Mouse (Mus musculus) E14TG2a.4 (cell line): ENCODE measurements around the gene Vmn1r212.
"Not testable (repeated sequence)": the region's sequence is repeated elsewhere in the genome, so short reads cannot be mapped to it uniquely, and the experiment has no call there.

Experiments used
- H3K27me3 ChIP-seq: 2 replicates; pipeline ENCODE4 v1.6.1; 2014; ENCODE audit warnings: low read length, control low read depth; ENCODE audit not compliant: insufficient read depth
- H3K36me3 ChIP-seq: 2 replicates; pipeline ENCODE4 v1.6.1; 2014; ENCODE audit warnings: low read length, control low read depth; ENCODE audit not compliant: insufficient read depth
- H3K4me1 ChIP-seq: replicated peaks from 2 replicates; pipeline ENCODE4 v1.6.1; 2014; ENCODE audit warnings: low read depth, low read length, control low read depth
- H3K4me3 ChIP-seq: replicated peaks from 2 replicates; pipeline ENCODE4 v1.5.1; 2014; ENCODE audit warnings: mild to moderate bottlenecking, low read length
- H3K9me3 ChIP-seq: 2 replicates; pipeline ENCODE4 v1.6.1; 2014; ENCODE audit warnings: low read length, control low read depth
- CTCF ChIP-seq: conservative IDR thresholded peaks from 2 replicates; pipeline ENCODE4 v1.5.1; 2014; ENCODE audit warnings: low read length
- NANOG ChIP-seq: IDR thresholded peaks from 2 replicates; pipeline ENCODE4 v1.6.1; 2014; ENCODE audit warnings: borderline replicate concordance, low read length, mixed read lengths
- POU5F1 ChIP-seq: IDR thresholded peaks from 2 replicates; pipeline ENCODE4 v1.6.1; 2014; ENCODE audit warnings: low read length, borderline replicate concordance

Gene Vmn1r212

GRCm38 (mm10) chr13:22884105-22884504 lies at the start of gene Vmn1r212:
Gene Vmn1r212 (minus strand): TSS chr13:22884205.
- no peak within 1 kb of the TSS for H3K4me3 ChIP-seq
- no peaks in the 10 kb centered on the region for H3K27me3 ChIP-seq
- TF ChIP-seq POU5F1 (no peak), NANOG (no peak), CTCF (no peak)
- H3K36me3 ChIP-seq: no peaks in the 10 kb centered on the region
- H3K4me1 ChIP-seq: peaks cover 4% of the 10 kb centered on the region; the same call in 1 of the 2 replicates
- H3K9me3 ChIP-seq: no peaks in the 10 kb centered on the region

DNA sequence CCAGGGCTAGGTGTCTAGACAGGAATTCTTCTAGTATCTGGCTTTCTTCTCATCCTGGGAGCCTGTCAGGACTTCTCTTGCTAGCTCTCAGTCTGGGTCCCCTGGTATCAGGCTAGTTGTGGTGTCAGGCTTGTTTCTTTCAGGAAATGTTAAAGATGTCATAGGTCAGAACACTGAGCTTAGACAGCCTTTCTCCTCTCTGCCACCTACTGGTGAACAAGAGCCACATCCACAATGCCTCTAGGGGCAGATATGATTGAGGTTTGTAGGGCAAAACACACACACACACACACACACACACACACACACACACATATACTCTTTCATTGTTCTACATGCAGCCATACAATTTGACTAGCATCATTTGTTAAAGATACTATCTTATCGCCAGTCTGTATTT lies 4.7 kb downstream of the Vmn1r212 start:
- Histone ChIP-seq H3K36me3 (no peaks in the 10 kb centered on the region), H3K27me3 (no peaks in the 10 kb centered on the region), H3K4me3 (no peak overlapping the region), H3K9me3 (peaks cover 12% of the 10 kb centered on the region), H3K4me1 (peaks cover 4% of the 10 kb centered on the region; the same call in 1 of the 2 replicates)
- 0 out of 2 replicates have a peak, but pooled peaks have one; percentile 22 for TF ChIP-seq CTCF
- no peak for TF ChIP-seq NANOG
- no peak for TF ChIP-seq POU5F1

DNA sequence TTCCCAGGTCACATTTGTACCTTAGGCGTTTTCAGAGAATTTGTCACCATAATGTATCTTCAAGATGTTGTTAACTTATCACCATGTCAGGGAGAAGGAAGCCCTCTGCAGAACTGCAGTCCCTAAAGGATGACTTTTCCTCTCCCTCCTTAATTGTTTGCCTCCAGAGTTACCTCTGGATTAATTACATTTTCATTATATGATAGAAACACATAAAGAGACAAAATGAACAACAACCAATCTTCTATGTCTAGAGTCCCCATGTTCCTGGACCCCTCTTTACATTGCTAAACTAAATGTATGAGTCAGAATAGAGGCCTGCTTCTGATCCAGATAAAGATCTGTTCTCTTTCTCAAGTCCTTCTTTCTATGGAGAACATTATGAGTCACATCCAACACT lies 26.5 kb downstream of the Vmn1r212 start, which contains the start of gene Vmn1r211:
Gene Vmn1r211, minus strand, starts transcription at position 101 of the 400 bp plus-strand sequence.
- no peak within 1 kb of the TSS for H3K4me3 ChIP-seq
- no peaks in the 10 kb centered on the region for H3K36me3 ChIP-seq
- no peak for TF ChIP-seq NANOG
- TF ChIP-seq CTCF: no peak
- TF ChIP-seq POU5F1: no peak
- no peaks in the 10 kb centered on the region for H3K27me3 ChIP-seq
- 0 out of 2 replicates have a peak, but pooled peaks cover 5% of the 10 kb centered on the region for H3K4me1 ChIP-seq
- no peaks in the 10 kb centered on the region for H3K9me3 ChIP-seq

- no peak for TF ChIP-seq POU5F1
- no peak for TF ChIP-seq CTCF
- TF ChIP-seq NANOG: no peak
Measured at GRCm38 (mm10) chr13:22854760-22855159, 29.2 kb downstream of the Vmn1r212 start.

GRCm38 (mm10) chr13:22846798-22847197 lies 37.2 kb downstream of the Vmn1r212 start:
- no peaks in the 10 kb centered on the region for H3K27me3 ChIP-seq
- no peak for TF ChIP-seq NANOG
- TF ChIP-seq POU5F1: no peak
- TF ChIP-seq CTCF: no peak
- H3K4me1 ChIP-seq: peaks cover 21% of the 10 kb centered on the region
- H3K4me3 ChIP-seq: no peak overlapping the region
- peaks cover 9% of the 10 kb centered on the region; the same call in 1 of the 2 replicates for H3K9me3 ChIP-seq
- H3K36me3 ChIP-seq: no peaks in the 10 kb centered on the region

More at GRCm38 (mm10) chr13:22854760-22855159, 29.2 kb downstream of the Vmn1r212 start:
- Histone ChIP-seq H3K4me3 (no peak overlapping the region), H3K9me3 (no peaks in the 10 kb centered on the region), H3K4me1 (0 out of 2 replicates have a peak, but pooled peaks cover 5% of the 10 kb centered on the region), H3K36me3 (no peaks in the 10 kb centered on the region), H3K27me3 (no peaks in the 10 kb centered on the region)

DNA sequence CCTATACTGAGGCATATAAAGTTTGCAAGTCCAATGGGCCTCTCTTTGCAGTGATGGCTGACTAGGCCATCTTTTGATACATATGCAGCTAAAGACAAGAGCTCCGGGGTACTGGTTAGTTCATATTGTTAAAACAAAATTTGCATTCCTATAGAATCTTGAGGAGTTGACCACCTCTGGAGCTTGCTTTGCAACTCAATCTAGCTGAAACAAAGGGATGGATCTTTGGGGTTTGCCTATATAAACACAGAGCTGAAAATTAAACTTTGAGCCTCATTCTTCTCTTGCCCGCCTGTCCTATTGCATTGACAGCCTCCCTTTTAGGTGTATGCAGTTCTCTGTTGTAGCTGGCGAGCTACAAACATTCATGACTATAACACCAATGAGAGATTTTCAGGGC lies 39.7 kb downstream of the Vmn1r212 start:
- H3K9me3 ChIP-seq, H3K4me3 ChIP-seq, H3K27me3 ChIP-seq, H3K36me3 ChIP-seq: not testable (repeated sequence)
- peak; percentile 71; the same call in 1 of the 2 replicates for TF ChIP-seq NANOG
- H3K4me1 ChIP-seq: peaks cover 38% of the 10 kb centered on the region
